Comparison of ENCODE assay signal across 8 mouse cellular contexts in the genomic region with DNA sequence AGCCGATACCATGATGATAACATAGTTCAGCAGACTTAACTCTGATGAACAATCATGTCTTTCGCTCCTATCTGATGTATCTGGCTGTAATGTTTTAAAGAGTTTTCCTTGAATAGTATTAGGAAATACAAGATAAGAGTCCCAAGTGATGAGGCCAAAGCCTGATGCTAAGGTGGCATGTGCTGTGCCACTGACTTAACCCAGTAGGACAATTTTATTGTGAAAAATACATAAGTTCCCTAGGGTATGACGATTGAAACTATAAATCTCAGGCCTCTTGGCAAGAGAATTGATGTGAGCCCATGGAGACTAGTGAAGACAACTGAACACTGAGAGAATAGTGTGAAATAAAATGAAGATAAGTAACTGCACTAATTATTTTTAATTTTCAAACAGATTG. TPM values are rescaled to one million over a fixed set of nuclear protein-coding genes. Genes with fewer than 3 reads are reported as not detected.
A peak's percentile ranks its signal among the peaks of the same experiment; 100 is the strongest.
DNase-seq lines count a peak whose midpoint lies in the region; ATAC-seq and TF ChIP-seq lines count a peak whose summit lies in the region.

No protein-coding gene starts in this region.

- dilution Hi-C loops in CH12.LX (cut with MboI; ENCODE audit: extremely low pct_ligation_motif_present, extremely low pct_unique_long_range_greater_than_20kb, low sequenced_read_pairs): no loop called here

- WGBS in forebrain, embryonic 15.5 days: 29% methylated on average over 3 of the region's 3 CpGs
- 5% methylated on average over 3 of the region's 3 CpGs for WGBS in liver, embryonic 16.5 days (ENCODE audit: insufficient replicate concordance)

- peak overlapping the region; percentile 92 for H3K4me3 ChIP-seq in gastrocnemius, adult 2 months
- peak overlapping the region; percentile 65 to 78 (median 66) for H3K4me3 ChIP-seq in CH12.LX (replicated peaks in 1 of 3; ENCODE audit: low read depth in 2 of 3, low read length in 2 of 3, poor library complexity in 1 of 3)
- peak overlapping the region; percentile 13 for H3K4me3 ChIP-seq in forebrain, embryonic 15.5 days
- peak overlapping the region; percentile 36 for H3K4me3 ChIP-seq in liver, embryonic 16.5 days (ENCODE audit: low read depth, low read length)

- intact Hi-C loops in gastrocnemius, adult 2 months (cut with DNase I): loop anchor here (5.0 kb wide), 4 partner anchors 35 to 245 kb away; partner anchors contain the start of genes Cenpl, Dars2, Rabgap1l and Rc3h1

- peak overlapping the region; percentile 95 for H3K9ac ChIP-seq in CH12.LX (ENCODE audit: insufficient read depth, low read depth)
- peak overlapping the region; percentile 28 for H3K9ac ChIP-seq in forebrain, embryonic 15.5 days (replicated peaks)
- peak overlapping the region; percentile 24 for H3K9ac ChIP-seq in liver, embryonic 16.5 days (ENCODE audit: low read depth, low read length)

- H3K9me3 ChIP-seq in CH12.LX (replicated peaks; ENCODE audit: low read length): no peaks in the 10 kb centered on the region
- no peaks in the 10 kb centered on the region for H3K9me3 ChIP-seq in forebrain, embryonic 15.5 days
- H3K9me3 ChIP-seq in liver, embryonic 16.5 days (replicated peaks; ENCODE audit: control insufficient read depth, low read length): no peaks in the 10 kb centered on the region

- no peak for DNase-seq in gastrocnemius, adult 2 months
- DNase-seq in gastrocnemius, adult 18-20 months (ENCODE audit: low spot score): no peak
- peak; percentile 35 for DNase-seq in CH12.LX (ENCODE audit: extremely low read depth)
- DNase-seq in B cell, adult 2 months: no peak
- DNase-seq in layer of hippocampus, adult 18-20 months (ENCODE audit: low spot score in 2 of 2): no peak
- DNase-seq in adrenal gland, adult 2 months: no peak

- H3K36me3 ChIP-seq in CH12.LX (replicated peaks in 1 of 2; ENCODE audit: control insufficient read depth in 1 of 2, insufficient read depth in 1 of 2, low read length in 1 of 2): peaks cover 38 to 57% of the 10 kb centered on the region in 2 experiments
- peaks cover 42% of the 10 kb centered on the region for H3K36me3 ChIP-seq in forebrain, embryonic 15.5 days
- H3K36me3 ChIP-seq in liver, embryonic 16.5 days (ENCODE audit: control insufficient read depth, insufficient read depth): peaks cover 34% of the 10 kb centered on the region

- H3K27ac ChIP-seq in gastrocnemius, adult 2 months: no peak overlapping the region
- H3K27ac ChIP-seq in CH12.LX (ENCODE audit: insufficient read depth, low read depth): peak overlapping the region; percentile 47; the same call in 1 of the 2 replicates
- H3K27ac ChIP-seq in forebrain, embryonic 15.5 days (replicated peaks): no peak overlapping the region
- peak overlapping the region; percentile 3; the same call in 1 of the 2 replicates for H3K27ac ChIP-seq in liver, embryonic 16.5 days (ENCODE audit: low read length)

- no peak for TF ChIP-seq RAD21 in CH12.LX (IDR thresholded peaks at IDR 0.05; ENCODE audit: low read depth, low read length)

- peak overlapping the region; percentile 60; the same call in 1 of the 2 replicates for H3K4me2 ChIP-seq in CH12.LX (ENCODE audit: insufficient read depth, low read depth, poor library complexity, severe bottlenecking)
- H3K4me2 ChIP-seq in forebrain, embryonic 15.5 days (replicated peaks): peak overlapping the region; percentile 79
- H3K4me2 ChIP-seq in liver, embryonic 16.5 days (ENCODE audit: low read depth, low read length): peak overlapping the region; percentile 87

- TF ChIP-seq CTCF in gastrocnemius, adult 2 months (IDR thresholded peaks at IDR 0.05): no peak
- no peak for TF ChIP-seq CTCF in CH12.LX (conservative IDR thresholded peaks at IDR 0.05 in 1 of 2, IDR thresholded peaks at IDR 0.05 in 1 of 2; ENCODE audit: low read depth in 2 of 2, low read length in 2 of 2)

- no peaks in the 10 kb centered on the region for H3K27me3 ChIP-seq in CH12.LX (replicated peaks)
- no peaks in the 10 kb centered on the region for H3K27me3 ChIP-seq in forebrain, embryonic 15.5 days
- no peaks in the 10 kb centered on the region for H3K27me3 ChIP-seq in liver, embryonic 16.5 days (ENCODE audit: control insufficient read depth, insufficient read depth, low read depth, low read length)

- H3K79me2 ChIP-seq in CH12.LX (replicated peaks; ENCODE audit: control insufficient read depth, extremely low read depth, insufficient read depth, poor library complexity, severe bottlenecking): peaks cover 25% of the 10 kb centered on the region

- H3K4me1 ChIP-seq in CH12.LX (ENCODE audit: control insufficient read depth in 1 of 2, insufficient read depth in 2 of 2): peaks cover 0 to 26% of the 10 kb centered on the region in 2 experiments; a peak in 3 of 4 replicates
- peaks cover 28% of the 10 kb centered on the region for H3K4me1 ChIP-seq in forebrain, embryonic 15.5 days
- peaks cover 17% of the 10 kb centered on the region for H3K4me1 ChIP-seq in liver, embryonic 16.5 days (ENCODE audit: control insufficient read depth, low read depth, low read length)

- in situ Hi-C loops in CH12.LX (cut with MboI; ENCODE audit: low pct_ligation_motif_present, low pct_unique_long_range_greater_than_20kb, low sequenced_read_pairs): no loop called here

- TF ChIP-seq POLR2A in CH12.LX (IDR thresholded peaks at IDR 0.05; ENCODE audit: low read depth, low read length): no peak; the same call in 1 of the 2 replicates

- no peak for ATAC-seq in forebrain, embryonic 15.5 days (replicated peaks)
- ATAC-seq in liver, embryonic 16.5 days (ENCODE audit: low read depth): no peak

- no peak for TF ChIP-seq EP300 in CH12.LX (IDR thresholded peaks at IDR 0.05; ENCODE audit: low read length)

TF ChIP-seq in CH12.LX, 34 proteins besides CTCF, POLR2A, EP300 and RAD21 (continues in another document):
- TF ChIP-seq MAFK (IDR thresholded peaks at IDR 0.05; ENCODE audit: insufficient replicate concordance, low read length) (0 out of 2 replicates have a peak, but pooled peaks have one; percentile 47), GABPA (IDR thresholded peaks at IDR 0.05; ENCODE audit: insufficient replicate concordance, low read depth, low read length) (no peak), JUND (conservative IDR thresholded peaks at IDR 0.05; ENCODE audit: low read depth, low read length) (no peak), CHD1 (IDR thresholded peaks at IDR 0.05; ENCODE audit: low read depth, low read length) (peak; percentile 70; the same call in 1 of the 2 replicates), CHD2 (IDR thresholded peaks at IDR 0.05; ENCODE audit: low read length) (peak; percentile 19; the same call in 1 of the 2 replicates), MEF2A (IDR thresholded peaks at IDR 0.05; ENCODE audit: borderline replicate concordance, low read depth, low read length) (no peak), SMC3 (IDR thresholded peaks at IDR 0.05; ENCODE audit: low read depth, low read length) (no peak; the same call in 1 of the 2 replicates), TCF12 (IDR thresholded peaks at IDR 0.05; ENCODE audit: low read depth, low read length) (no peak), ZC3H11A (IDR thresholded peaks at IDR 0.05; ENCODE audit: low read depth, low read length) (no peak)

RNA-seq across cellular contexts. Expression of gene Zbtb37, which starts 3.0 kb away (rescaled TPM):
- 1 to 10 TPM; 6.2 to 6.6 TPM for total RNA-seq in gastrocnemius, adult 2 months (2021)
- 1 to 10 TPM; 7.3 to 7.6 TPM for total RNA-seq in gastrocnemius, adult 18-20 months (2021)
- 4.7 and 5.2 TPM in 2 replicates for total RNA-seq in CH12.LX (2012; rRNA removed)
- total RNA-seq in CH12.LX (2014; rRNA removed): 3.1 and 4.5 TPM in 2 replicates
- 3.6 and 4.8 TPM in 2 replicates for polyA plus RNA-seq in CH12.LX (2012; ENCODE audit: insufficient read length, low read depth)
- polyA plus RNA-seq in forebrain, embryonic 15.5 days (2015; fragmentation: Nextera tagmentation; extraction: Ambion mirVana): 15.1 and 16.4 TPM in 2 replicates
- 1.8 and 1.9 TPM in 2 replicates for polyA plus RNA-seq in liver, embryonic 16.5 days (2015; fragmentation: Nextera tagmentation; extraction: Ambion mirVana)
- 10 to 100 TPM; 17.2 to 18.3 TPM for total RNA-seq in layer of hippocampus, adult 18-20 months (2021)
- total RNA-seq in adrenal gland, adult 2 months (2021): 10 to 100 TPM; 13.1 to 16.0 TPM
- 0.45 and 0.57 TPM in 2 replicates for polyA plus RNA-seq in adrenal gland, adult 2 months (2012; rRNA removed)

RNA-seq across cellular contexts. Expression of gene Dars2, which starts 32.9 kb away (rescaled TPM):
- 10 to 100 TPM in 1 of 2 experiments, 1 to 10 TPM in 1; 7.6 to 15.5 TPM for total RNA-seq in gastrocnemius, adult 2 months (2021)
- 10 to 100 TPM; 12.3 to 14.5 TPM for total RNA-seq in gastrocnemius, adult 18-20 months (2021)
- total RNA-seq in CH12.LX (2012; rRNA removed): 44.7 and 46.2 TPM in 2 replicates
- total RNA-seq in CH12.LX (2014; rRNA removed): 64.7 and 74.0 TPM in 2 replicates
- polyA plus RNA-seq in CH12.LX (2012; ENCODE audit: insufficient read length, low read depth): 50.6 and 55.3 TPM in 2 replicates
- 33.6 and 34.6 TPM in 2 replicates for polyA plus RNA-seq in forebrain, embryonic 15.5 days (2015; fragmentation: Nextera tagmentation; extraction: Ambion mirVana)
- polyA plus RNA-seq in liver, embryonic 16.5 days (2015; fragmentation: Nextera tagmentation; extraction: Ambion mirVana): 25.6 and 26.5 TPM in 2 replicates
- 10 to 100 TPM; 26.3 to 26.5 TPM for total RNA-seq in layer of hippocampus, adult 18-20 months (2021)
- 10 to 100 TPM; 26.5 to 27.4 TPM for total RNA-seq in adrenal gland, adult 2 months (2021)
- 6.9 and 11.5 TPM in 2 replicates for polyA plus RNA-seq in adrenal gland, adult 2 months (2012; rRNA removed)

RNA-seq across cellular contexts. Expression of gene Cenpl, which starts 32.9 kb away (rescaled TPM):
- total RNA-seq in gastrocnemius, adult 2 months (2021): under 1 TPM; 0.41 to 0.50 TPM
- under 1 TPM; 0.34 to 0.66 TPM for total RNA-seq in gastrocnemius, adult 18-20 months (2021)
- total RNA-seq in CH12.LX (2012; rRNA removed) (4.6 and 5.5 TPM in 2 replicates), CH12.LX (2014; rRNA removed) (10.4 and 11.5 TPM in 2 replicates)
- polyA plus RNA-seq in CH12.LX (2012; ENCODE audit: insufficient read length, low read depth): 13.1 and 13.3 TPM in 2 replicates
- 20.4 and 22.1 TPM in 2 replicates for polyA plus RNA-seq in forebrain, embryonic 15.5 days (2015; fragmentation: Nextera tagmentation; extraction: Ambion mirVana)
- polyA plus RNA-seq in liver, embryonic 16.5 days (2015; fragmentation: Nextera tagmentation; extraction: Ambion mirVana): 37.1 and 38.6 TPM in 2 replicates
- total RNA-seq in layer of hippocampus, adult 18-20 months (2021): 1 to 10 TPM; 1.3 to 1.7 TPM
- total RNA-seq in adrenal gland, adult 2 months (2021): 1 to 10 TPM; 1.8 to 2.5 TPM
- 0.19 and 0.35 TPM in 2 replicates for polyA plus RNA-seq in adrenal gland, adult 2 months (2012; rRNA removed)

RNA-seq across cellular contexts. Expression of gene Serpinc1, which starts 59.2 kb away (rescaled TPM):
- under 1 TPM in 1 of 2 experiments, not detected in 1; 0.64 TPM for total RNA-seq in gastrocnemius, adult 2 months (2021)
- 1 to 10 TPM in 1 of 2 experiments, under 1 TPM in 1; 0.09 to 1.4 TPM for total RNA-seq in gastrocnemius, adult 18-20 months (2021)
- total RNA-seq in CH12.LX (2012; rRNA removed): 154 and 204 TPM in 2 replicates
- total RNA-seq in CH12.LX (2014; rRNA removed): 193 and 202 TPM in 2 replicates
- 143 and 149 TPM in 2 replicates for polyA plus RNA-seq in CH12.LX (2012; ENCODE audit: insufficient read length, low read depth)
- polyA plus RNA-seq in forebrain, embryonic 15.5 days (2015; fragmentation: Nextera tagmentation; extraction: Ambion mirVana): 3.8 and 4.4 TPM in 2 replicates
- polyA plus RNA-seq in liver, embryonic 16.5 days (2015; fragmentation: Nextera tagmentation; extraction: Ambion mirVana): 1,260 and 1,401 TPM in 2 replicates
- under 1 TPM; 0.10 TPM for total RNA-seq in layer of hippocampus, adult 18-20 months (2021)
- 1 to 10 TPM in 1 of 2 experiments, under 1 TPM in 1; 0.62 to 9.3 TPM for total RNA-seq in adrenal gland, adult 2 months (2021)
- polyA plus RNA-seq in adrenal gland, adult 2 months (2012; rRNA removed): 0.42 and 5.0 TPM in 2 replicates

Comparison
In these comparisons a context has a peak if more than half of its experiments do, and no peak if none do; other contexts are left out.
1. H3K27ac ChIP-seq: peak in CH12.LX (single experiment) and liver, embryonic 16.5 days (single experiment); none in gastrocnemius, adult 2 months (single experiment) and forebrain, embryonic 15.5 days (single experiment).
2. H3K4me3 ChIP-seq: peak in every context shown above with its lines; median percentile 92 in gastrocnemius, adult 2 months; 66 in CH12.LX; 36 in liver, embryonic 16.5 days; 13 in forebrain, embryonic 15.5 days.
3. H3K9ac ChIP-seq: peak in every context shown above with its lines; median percentile 95 in CH12.LX; 28 in forebrain, embryonic 15.5 days; 24 in liver, embryonic 16.5 days.
4. Peak in every context shown above with its lines, with median percentiles within 50 percentile points of each other: H3K4me2 ChIP-seq.